Mouse (Mus musculus) hindbrain, postnatal 0 days (tissue): Measurements from ENCODE around the gene Itih4. TPM values are rescaled to one million over a fixed set of nuclear protein-coding genes. Genes with fewer than 3 reads are reported as not detected.

ENCODE experiments used
- ATAC-seq: fragments of 200-750 bp; cut with Nextera tagmentation; 2 replicates; pipeline ENCODE4 v1.8.0; 2017; ENCODE audit warnings: mild to moderate bottlenecking, moderate TSS enrichment, moderate library complexity
- DNase-seq: peaks from one replicate; pipeline ENCODE4 v3.0.0-alpha.2; 2015; ENCODE audit warnings: low spot score
- H3K27ac ChIP-seq: fragments of 300-500 bp; sonication (generic); 2 replicates; pipeline ENCODE4 v1.5.1; 2014; ENCODE audit warnings: mild to moderate bottlenecking
- H3K27me3 ChIP-seq: fragments of 300-500 bp; sonication (generic); 2 replicates; pipeline ENCODE4 v1.6.1; 2014; ENCODE audit warnings: low read length, mixed read lengths; ENCODE audit not compliant: insufficient read depth
- H3K36me3 ChIP-seq: fragments of 300-500 bp; sonication (generic); 2 replicates; pipeline ENCODE4 v1.6.1; 2014; ENCODE audit warnings: low read length, mixed read lengths; ENCODE audit not compliant: insufficient read depth
- H3K4me1 ChIP-seq: fragments of 300-500 bp; sonication (generic); 2 replicates; pipeline ENCODE4 v1.6.1; 2014; ENCODE audit warnings: antibody characterized with exemption, low read length, mixed read lengths; ENCODE audit not compliant: insufficient read depth
- H3K4me2 ChIP-seq: fragments of 300-500 bp; sonication (generic); 2 replicates; pipeline ENCODE4 v1.6.1; 2014; ENCODE audit warnings: low read depth, mild to moderate bottlenecking, low read length, moderate library complexity, mixed read lengths
- H3K4me3 ChIP-seq: fragments of 300-500 bp; sonication (generic); 2 replicates; pipeline ENCODE4 v1.5.1; 2014; ENCODE audit warnings: low read length
- H3K9ac ChIP-seq: fragments of 300-500 bp; sonication (generic); replicated peaks from 2 replicates; pipeline ENCODE4 v1.6.1; 2014; ENCODE audit warnings: mild to moderate bottlenecking, low read length, moderate library complexity, mixed read lengths
- H3K9me3 ChIP-seq: fragments of 300-500 bp; sonication (generic); 2 replicates; pipeline ENCODE4 v1.6.1; 2016; ENCODE audit warnings: low read length, mixed read lengths
- CTCF ChIP-seq: IDR thresholded peaks from 2 replicates; pipeline ENCODE4 v1.5.1; 2016; ENCODE audit warnings: antibody characterized with exemption, control low read depth, low read depth
- WGBS: fragments of 180-500 bp; shearing (Covaris S2); extraction: QIAGEN DNeasy Blood & Tissue Kit; methylation state at CpG from one replicate; pipeline ENCODE4 v1.1.7; 2014; 5-methylcytosine and 5-hydroxymethylcytosine counted together
- polyA plus RNA-seq: library from polyadenylated mRNA; unstranded; fragments of >200 nt; fragmentation: Nextera tagmentation; extraction: Ambion mirVana; gene quantifications from 2 replicates; pipeline ENCODE4 v1.2.1, GENCODE M21; 2015
- total RNA-seq: library from RNA; depleted of rRNA; stranded (reverse); fragments of >200 nt; gene quantifications from 2 replicates; pipeline ENCODE4 v1.2.3, GENCODE M21; 2014

Itih4 gene
- total and polyA plus RNA-seq, 2 experiments from 2014 or later = 0.05 TPM; not detected in 1

- no peaks in the 10 kb centered on the region for H3K4me1 ChIP-seq
- no peaks in the 10 kb centered on the region for H3K36me3 ChIP-seq
- no peak for TF ChIP-seq CTCF
- H3K27ac ChIP-seq = no peak overlapping the region
- ATAC-seq (no peak), DNase-seq (no peak)
- no peak overlapping the region for H3K9ac ChIP-seq
- no peak overlapping the region for H3K4me3 ChIP-seq
- H3K4me2 ChIP-seq = no peak overlapping the region
- WGBS = 94% methylated on average over 4 of the region's 4 CpGs
- H3K9me3 ChIP-seq = no peaks in the 10 kb centered on the region
- H3K27me3 ChIP-seq = no peaks in the 10 kb centered on the region
Measured at GRCm38 (mm10) chr14:30930386-30930785, 44.1 kb downstream of the Itih4 start.

DNA sequence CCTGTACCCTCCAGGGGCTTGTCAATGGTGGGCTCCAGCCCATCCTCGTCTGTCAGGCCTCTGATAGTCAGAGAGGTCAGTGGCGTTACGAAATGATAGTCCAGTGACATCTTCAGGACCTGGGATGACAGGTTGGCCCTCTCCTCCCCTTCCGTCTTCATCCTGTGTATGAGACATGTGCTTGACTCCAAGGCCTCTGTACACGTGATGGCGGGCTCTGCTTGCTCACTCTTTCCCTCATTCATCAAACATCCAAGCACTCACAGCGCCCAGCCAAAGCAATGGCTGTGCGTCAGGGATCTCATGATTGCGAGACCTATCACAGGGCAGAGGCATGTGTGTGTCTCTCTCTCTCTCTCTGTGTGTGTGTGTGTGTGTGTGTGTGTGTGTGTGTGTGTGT lies 47.1 kb downstream of the Itih4 start:
- Histone ChIP-seq H3K4me2 (no peak overlapping the region), H3K9me3 (no peaks in the 10 kb centered on the region), H3K4me1 (no peaks in the 10 kb centered on the region), H3K9ac (no peak overlapping the region), H3K27ac (no peak overlapping the region), H3K4me3 (no peak overlapping the region), H3K27me3 (no peaks in the 10 kb centered on the region), H3K36me3 (no peaks in the 10 kb centered on the region)
- TF ChIP-seq CTCF = no peak
- ATAC-seq (no peak), DNase-seq (no peak)
- 86% methylated on average over 9 of the region's 9 CpGs for WGBS

GRCm38 (mm10) chr14:30942254-30942653 lies 56.0 kb downstream of the Itih4 start:
- H3K27me3 ChIP-seq = no peaks in the 10 kb centered on the region
- H3K4me1 ChIP-seq = no peaks in the 10 kb centered on the region
- DNase-seq (no peak), ATAC-seq (no peak)
- no peaks in the 10 kb centered on the region for H3K36me3 ChIP-seq
- no peaks in the 10 kb centered on the region for H3K9me3 ChIP-seq
- no peak overlapping the region for H3K9ac ChIP-seq
- no peak overlapping the region for H3K27ac ChIP-seq
- no peak for TF ChIP-seq CTCF
- WGBS = 92% methylated on average over 4 of the region's 4 CpGs
- no peak overlapping the region for H3K4me2 ChIP-seq
- no peak overlapping the region for H3K4me3 ChIP-seq

DNA sequence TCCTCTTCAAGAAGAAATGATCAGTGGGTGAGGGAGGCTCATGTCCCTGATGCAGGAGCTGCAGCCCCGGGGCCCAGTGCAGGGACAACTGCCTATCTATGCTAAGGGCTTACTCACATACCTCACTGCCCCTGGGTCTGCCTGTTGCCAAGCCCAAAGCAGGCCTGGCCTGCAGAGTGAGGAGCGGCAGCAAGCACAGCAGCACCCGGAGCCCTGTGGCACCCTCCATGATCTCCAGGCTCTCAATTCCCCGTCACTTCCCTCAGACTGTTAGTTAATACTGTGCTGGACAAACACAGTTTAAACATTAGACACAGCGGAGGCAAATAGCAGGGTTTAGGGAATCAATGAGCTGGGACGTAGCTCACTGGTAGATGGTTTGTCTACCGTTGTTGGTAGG lies 56.8 kb downstream of the Itih4 start, which contains the start of gene Itih1:
TSS of gene Itih1 (minus strand) at position 252 of the 400 bp plus-strand sequence.
- Histone ChIP-seq H3K9ac (no peak within 1 kb of the TSS), H3K27me3 (no peaks in the 10 kb centered on the region), H3K4me2 (no peak within 1 kb of the TSS), H3K4me3 (no peak within 1 kb of the TSS), H3K4me1 (no peaks in the 10 kb centered on the region), H3K9me3 (no peaks in the 10 kb centered on the region), H3K27ac (no peak within 1 kb of the TSS), H3K36me3 (no peaks in the 10 kb centered on the region)
- no peak for ATAC-seq
- no peak for TF ChIP-seq CTCF
- 90% methylated on average over 7 of the region's 7 CpGs for WGBS
- no peak for DNase-seq

DNA sequence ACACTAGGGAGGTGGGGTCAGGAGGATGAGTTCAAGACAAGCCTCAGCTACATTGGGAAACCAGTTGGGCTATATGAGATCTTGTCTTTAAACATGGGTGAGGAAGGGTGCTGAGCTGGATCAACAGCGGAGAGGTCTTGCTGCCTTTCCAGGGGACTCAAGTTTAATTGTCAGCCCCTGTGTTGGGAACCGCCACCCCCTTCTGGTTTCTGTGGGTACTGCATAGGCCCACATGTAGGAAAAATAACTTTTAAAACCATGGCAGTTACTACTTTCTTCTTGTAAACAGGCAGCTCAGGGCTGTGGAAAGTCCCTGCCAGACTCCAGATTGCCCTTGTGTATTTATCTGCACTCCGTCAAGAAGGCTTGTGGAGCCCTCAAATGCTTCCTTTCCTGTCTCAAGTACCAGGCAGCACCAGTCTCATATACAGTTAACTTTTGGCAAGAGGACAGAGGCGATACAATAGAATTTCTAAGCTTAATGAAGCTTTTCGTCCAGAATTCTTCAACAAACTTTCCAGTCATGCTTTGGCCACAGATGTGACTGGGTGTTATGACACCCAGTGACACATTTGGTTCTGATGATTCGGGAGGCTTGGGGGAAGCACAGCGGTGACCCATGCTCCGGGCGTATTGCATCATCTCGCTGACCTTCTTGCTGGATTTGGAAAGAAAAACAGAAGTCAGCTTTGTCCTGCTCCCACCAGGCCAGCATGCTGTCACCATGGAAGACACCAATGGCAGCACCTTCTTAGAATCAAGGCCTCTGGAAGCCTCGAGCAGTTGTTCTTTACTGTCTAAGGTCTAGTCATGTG lies 57.8 kb downstream of the Itih4 start:
- H3K27ac ChIP-seq = no peak overlapping the region
- no peaks in the 10 kb centered on the region for H3K4me1 ChIP-seq
- TF ChIP-seq CTCF = peak; percentile 79
- H3K9ac ChIP-seq = no peak overlapping the region
- peak; percentile 49 for DNase-seq
- no peaks in the 10 kb centered on the region for H3K27me3 ChIP-seq
- 62% methylated on average over 11 of the region's 11 CpGs for WGBS
- ATAC-seq = no peak
- no peak overlapping the region for H3K4me3 ChIP-seq
- H3K4me2 ChIP-seq = no peak overlapping the region
- H3K36me3 ChIP-seq = no peaks in the 10 kb centered on the region
- no peaks in the 10 kb centered on the region for H3K9me3 ChIP-seq

- Histone ChIP-seq H3K27me3 (no peaks in the 10 kb centered on the region), H3K9ac (no peak overlapping the region), H3K9me3 (no peaks in the 10 kb centered on the region), H3K4me2 (no peak overlapping the region), H3K27ac (no peak overlapping the region), H3K36me3 (no peaks in the 10 kb centered on the region), H3K4me1 (no peaks in the 10 kb centered on the region), H3K4me3 (no peak overlapping the region)
- no peak for DNase-seq
- ATAC-seq = no peak
- 90% methylated on average over 2 of the region's 2 CpGs for WGBS
- TF ChIP-seq CTCF = no peak
Measured at GRCm38 (mm10) chr14:30944745-30945144, 58.5 kb downstream of the Itih4 start.

GRCm38 (mm10) chr14:30949986-30950385 lies 63.7 kb downstream of the Itih4 start:
- Histone ChIP-seq H3K27ac (no peak overlapping the region), H3K9ac (no peak overlapping the region), H3K4me2 (no peak overlapping the region), H3K9me3 (no peaks in the 10 kb centered on the region), H3K36me3 (no peaks in the 10 kb centered on the region), H3K27me3 (no peaks in the 10 kb centered on the region), H3K4me1 (peaks cover 3% of the 10 kb centered on the region; the same call in 1 of the 2 replicates), H3K4me3 (no peak overlapping the region)
- ATAC-seq (no peak), DNase-seq (no peak)
- 97% methylated on average over 10 of the region's 10 CpGs for WGBS
- no peak for TF ChIP-seq CTCF
